Mouse (Mus musculus) heart, embryonic 15.5 days (tissue): Measurements from ENCODE around the gene Ctse. TPM values are rescaled to one million over a fixed set of nuclear protein-coding genes. Genes with fewer than 3 reads are reported as not detected.
"Not testable (repeated sequence)": the region's sequence is repeated elsewhere in the genome, so short reads cannot be mapped to it uniquely, and the experiment has no call there.

Source experiments
- ATAC-seq: fragments of 200-750 bp; cut with Nextera tagmentation; replicated peaks from 2 replicates; pipeline ENCODE4 v1.8.0; 2017; ENCODE audit warnings: low read depth, moderate TSS enrichment; ENCODE audit not compliant: insufficient number of reproducible peaks, insufficient read depth, low FRiP score
- H3K27ac ChIP-seq: fragments of 300-500 bp; sonication (generic); 2 replicates; pipeline ENCODE4 v1.5.1; 2015; ENCODE audit warnings: mild to moderate bottlenecking, inconsistent platforms
- H3K27me3 ChIP-seq: fragments of 300-500 bp; sonication (generic); 2 replicates; pipeline ENCODE4 v1.6.1; 2015; ENCODE audit warnings: inconsistent platforms
- H3K36me3 ChIP-seq: fragments of 300-500 bp; sonication (generic); 2 replicates; pipeline ENCODE4 v1.6.1; 2015; ENCODE audit warnings: mild to moderate bottlenecking, inconsistent platforms
- H3K4me1 ChIP-seq: fragments of 300-500 bp; sonication (generic); replicated peaks from 2 replicates; pipeline ENCODE4 v1.6.1; 2015; ENCODE audit warnings: inconsistent platforms
- H3K4me2 ChIP-seq: fragments of 300-500 bp; sonication (generic); 2 replicates; pipeline ENCODE4 v1.6.1; 2015; ENCODE audit warnings: inconsistent platforms, mild to moderate bottlenecking, moderate library complexity
- H3K4me3 ChIP-seq: fragments of 300-500 bp; sonication (generic); 2 replicates; pipeline ENCODE4 v1.5.1; 2015; ENCODE audit warnings: mild to moderate bottlenecking, inconsistent platforms
- H3K9ac ChIP-seq: fragments of 300-500 bp; sonication (generic); 2 replicates; pipeline ENCODE4 v1.6.1; 2015; ENCODE audit warnings: mild to moderate bottlenecking, inconsistent platforms
- H3K9me3 ChIP-seq: fragments of 300-500 bp; sonication (generic); replicated peaks from 2 replicates; pipeline ENCODE4 v1.6.1; 2016; ENCODE audit warnings: inconsistent platforms
- WGBS: fragments of 180-500 bp; shearing (Covaris S2); methylation state at CpG from one replicate; pipeline ENCODE4 v1.1.7; 2015; ENCODE audit warnings: mixed read lengths; 5-methylcytosine and 5-hydroxymethylcytosine counted together
- polyA plus RNA-seq: library from polyadenylated mRNA; unstranded; fragments of >200 nt; fragmentation: Nextera tagmentation; extraction: Ambion mirVana; gene quantifications from 2 replicates; pipeline ENCODE4 v1.2.1, GENCODE M21; 2015

Gene Ctse
- polyA plus RNA-seq, 1 experiment from 2014 or later, result 0.28 TPM

- Histone ChIP-seq H3K27ac (no peak overlapping the region), H3K4me2 (no peak overlapping the region), H3K4me1 (peaks cover 5% of the 10 kb centered on the region; the same call in 1 of the 2 replicates), H3K36me3 (no peaks in the 10 kb centered on the region), H3K9ac (no peak overlapping the region), H3K9me3 (peaks cover 4% of the 10 kb centered on the region; the same call in 1 of the 2 replicates), H3K27me3 (no peaks in the 10 kb centered on the region), H3K4me3 (no peak overlapping the region)
- 69% methylated on average over 3 of the region's 3 CpGs for WGBS
- ATAC-seq, result no peak
Measured at GRCm38 (mm10) chr1:131623644-131624043, 14.5 kb upstream of the Ctse start.

DNA sequence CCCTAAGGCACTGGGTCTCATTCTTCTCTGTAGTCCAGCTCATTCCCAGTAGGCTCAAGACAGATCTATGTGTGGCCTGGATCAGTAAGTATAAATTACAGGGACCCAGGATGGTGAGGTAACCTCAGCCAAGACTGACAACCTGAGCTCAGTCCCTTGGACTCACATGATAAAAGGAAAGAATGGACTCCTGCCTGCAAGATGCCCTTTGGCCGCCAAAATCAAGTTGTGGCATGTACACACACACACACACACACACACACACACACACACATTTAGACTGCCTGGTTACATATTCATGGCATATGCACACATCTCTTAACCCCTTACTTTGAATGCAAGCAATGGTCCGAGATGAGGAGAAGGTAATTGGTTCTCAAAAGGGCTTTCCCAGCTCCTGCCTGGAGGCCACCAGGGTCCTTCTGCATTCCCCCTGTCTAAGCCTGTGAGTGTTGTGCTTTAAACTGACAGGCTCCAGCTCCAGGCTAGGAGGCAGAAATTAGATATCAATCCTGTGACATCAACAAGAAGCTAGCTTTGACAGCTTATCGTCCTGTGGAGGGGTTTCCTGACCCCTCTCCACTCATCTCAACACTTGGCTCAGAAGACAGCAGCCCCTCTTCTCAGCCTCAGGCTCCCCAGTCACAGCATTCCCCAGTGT is 13.8 kb upstream of the Ctse start:
- 30% methylated on average over 3 of the region's 3 CpGs for WGBS
- Histone ChIP-seq H3K27ac (no peak overlapping the region), H3K27me3 (no peaks in the 10 kb centered on the region), H3K36me3 (no peaks in the 10 kb centered on the region), H3K9ac (no peak overlapping the region), H3K9me3 (peaks cover 4% of the 10 kb centered on the region; the same call in 1 of the 2 replicates), H3K4me3 (no peak overlapping the region), H3K4me2 (no peak overlapping the region), H3K4me1 (peaks cover 5% of the 10 kb centered on the region; the same call in 1 of the 2 replicates)
- no peak for ATAC-seq

GRCm38 (mm10) chr1:131626200-131626599 is 11.9 kb upstream of the Ctse start:
- ATAC-seq, result no peak
- no peaks in the 10 kb centered on the region for H3K27me3 ChIP-seq
- H3K9me3 ChIP-seq, result no peaks in the 10 kb centered on the region
- no peaks in the 10 kb centered on the region for H3K36me3 ChIP-seq
- H3K9ac ChIP-seq, result no peak overlapping the region
- H3K27ac ChIP-seq, result no peak overlapping the region
- H3K4me3 ChIP-seq, result no peak overlapping the region
- 86% methylated on average over 6 of the region's 6 CpGs for WGBS
- H3K4me2 ChIP-seq, result no peak overlapping the region
- peaks cover 5% of the 10 kb centered on the region; the same call in 1 of the 2 replicates for H3K4me1 ChIP-seq

- not testable (repeated sequence) for ATAC-seq, H3K4me3 ChIP-seq, H3K9ac ChIP-seq
Measured at GRCm38 (mm10) chr1:131632216-131632615, 5.9 kb upstream of the Ctse start.

GRCm38 (mm10) chr1:131634495-131634894 is 3.6 kb upstream of the Ctse start:
- Histone ChIP-seq H3K27ac (no peak overlapping the region), H3K9me3 (no peaks in the 10 kb centered on the region), H3K4me3 (no peak overlapping the region), H3K9ac (no peak overlapping the region), H3K4me1 (no peaks in the 10 kb centered on the region), H3K27me3 (no peaks in the 10 kb centered on the region), H3K4me2 (no peak overlapping the region), H3K36me3 (no peaks in the 10 kb centered on the region)
- ATAC-seq, result no peak

More at GRCm38 (mm10) chr1:131632216-131632615, 5.9 kb upstream of the Ctse start:
- H3K27me3 ChIP-seq, H3K9me3 ChIP-seq, H3K36me3 ChIP-seq, H3K27ac ChIP-seq, H3K4me1 ChIP-seq, H3K4me2 ChIP-seq: not testable (repeated sequence)
- 63% methylated on average over 6 of the region's 6 CpGs for WGBS

DNA sequence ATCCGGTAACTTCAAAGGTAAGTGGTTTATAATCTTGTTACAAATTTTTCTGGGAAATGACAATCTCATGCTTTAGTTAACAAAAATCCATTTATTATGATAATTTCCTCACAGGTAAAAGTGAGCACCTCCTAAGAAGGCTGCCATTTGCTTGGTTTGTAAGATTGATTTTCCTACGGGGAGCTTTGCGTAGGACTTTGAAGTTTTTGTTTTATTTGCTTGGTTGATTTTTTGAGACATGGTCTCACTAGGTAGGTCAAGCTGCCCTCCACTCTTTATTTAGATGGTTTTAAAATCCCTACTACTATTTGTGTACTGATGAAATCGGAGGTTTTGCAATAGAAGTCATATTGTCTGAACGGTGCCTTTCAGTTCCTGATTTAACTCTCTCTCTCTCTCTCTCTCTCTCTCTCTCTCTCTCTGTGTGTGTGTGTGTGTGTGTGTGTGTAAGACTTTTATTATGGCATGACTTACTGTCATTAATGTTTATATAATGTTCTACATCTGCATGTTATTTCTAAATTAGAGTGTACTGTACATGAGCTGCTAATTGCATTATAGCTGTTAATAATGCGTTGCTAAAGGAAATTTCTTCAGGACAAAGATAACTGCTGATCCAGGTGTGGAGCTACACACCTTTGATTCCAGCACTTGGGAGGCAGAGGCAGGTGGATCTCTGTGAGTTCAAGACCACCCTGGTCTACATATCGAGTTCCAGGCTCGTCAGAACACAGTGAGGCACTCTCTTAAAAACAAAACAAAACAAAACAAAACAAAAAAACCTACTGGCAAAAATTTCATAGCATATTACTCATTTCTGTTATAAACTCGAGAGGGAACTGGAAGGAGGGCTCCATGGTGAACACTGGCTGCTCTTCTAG is 675 bp downstream of the Ctse start:
- H3K4me1 ChIP-seq, result no peaks in the 10 kb centered on the region
- no peak overlapping the region for H3K4me2 ChIP-seq
- no peak for ATAC-seq
- 83% methylated on average over 9 of the region's 9 CpGs for WGBS
- no peaks in the 10 kb centered on the region for H3K36me3 ChIP-seq
- no peaks in the 10 kb centered on the region for H3K9me3 ChIP-seq
- no peak overlapping the region for H3K27ac ChIP-seq
- no peak overlapping the region for H3K4me3 ChIP-seq
- H3K27me3 ChIP-seq, result no peaks in the 10 kb centered on the region
- H3K9ac ChIP-seq, result no peak overlapping the region

GRCm38 (mm10) chr1:131640062-131640461 is 2.0 kb downstream of the Ctse start:
- H3K4me1 ChIP-seq, result no peaks in the 10 kb centered on the region
- H3K4me2 ChIP-seq, result no peak overlapping the region
- no peak overlapping the region for H3K4me3 ChIP-seq
- no peaks in the 10 kb centered on the region for H3K9me3 ChIP-seq
- H3K27me3 ChIP-seq, result no peaks in the 10 kb centered on the region
- H3K27ac ChIP-seq, result no peak overlapping the region
- H3K9ac ChIP-seq, result no peak overlapping the region
- 85% methylated on average over 4 of the region's 4 CpGs for WGBS
- H3K36me3 ChIP-seq, result no peaks in the 10 kb centered on the region
- no peak for ATAC-seq

DNA sequence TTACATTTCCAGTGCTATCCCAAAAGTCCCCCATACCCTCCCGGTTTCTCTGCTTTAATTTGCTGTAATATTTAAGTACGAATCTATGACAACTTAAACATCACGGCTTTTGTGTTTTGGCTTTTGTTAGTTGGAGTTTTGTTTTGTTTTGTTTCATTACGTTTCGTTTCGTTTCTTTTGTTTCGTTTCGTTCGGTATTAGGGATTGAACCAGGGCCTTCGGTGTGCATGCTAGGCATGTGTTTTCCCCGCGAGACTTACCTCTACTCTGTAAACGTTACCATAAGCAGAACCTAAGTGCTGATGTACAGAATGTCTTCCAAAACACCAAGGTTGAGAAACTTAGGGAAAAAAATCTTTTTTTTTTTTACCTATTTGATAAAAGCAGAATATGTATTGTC is 3.5 kb downstream of the Ctse start:
- ATAC-seq, result no peak
- no peak overlapping the region for H3K9ac ChIP-seq
- no peak overlapping the region for H3K4me3 ChIP-seq
- H3K4me1 ChIP-seq, result no peaks in the 10 kb centered on the region
- H3K27ac ChIP-seq, result no peak overlapping the region
- H3K36me3 ChIP-seq, result no peaks in the 10 kb centered on the region
- WGBS, result 93% methylated on average over 13 of the region's 13 CpGs
- H3K27me3 ChIP-seq, result no peaks in the 10 kb centered on the region
- H3K4me2 ChIP-seq, result no peak overlapping the region
- H3K9me3 ChIP-seq, result no peaks in the 10 kb centered on the region

DNA sequence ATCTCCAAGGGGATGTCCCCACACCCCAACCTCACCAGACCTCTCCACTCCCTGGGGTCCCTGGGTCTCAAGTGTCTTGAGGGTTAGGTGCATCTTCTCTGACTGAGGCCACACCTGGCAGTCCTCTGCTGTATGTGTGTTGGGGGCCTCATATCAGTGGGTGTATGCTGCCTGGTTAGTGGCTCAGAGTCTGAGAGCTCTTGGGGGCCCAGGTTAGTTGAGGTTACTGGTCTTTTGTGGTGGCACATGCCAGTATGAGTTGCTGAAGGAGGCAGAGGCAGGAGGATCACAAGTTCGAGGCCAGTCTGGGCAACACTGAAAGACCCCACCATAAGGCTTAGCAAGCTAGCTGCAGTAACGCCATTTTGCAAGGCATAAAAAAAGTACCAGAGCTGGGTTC is 4.1 kb downstream of the Ctse start:
- Histone ChIP-seq H3K36me3 (no peaks in the 10 kb centered on the region), H3K4me1 (no peaks in the 10 kb centered on the region), H3K9me3 (no peaks in the 10 kb centered on the region), H3K27me3 (no peaks in the 10 kb centered on the region), H3K9ac (no peak overlapping the region), H3K4me2 (no peak overlapping the region), H3K4me3 (no peak overlapping the region), H3K27ac (no peak overlapping the region)
- no peak for ATAC-seq
- 79% methylated on average over 2 of the region's 2 CpGs for WGBS

GRCm38 (mm10) chr1:131652670-131653443 is 14.8 kb downstream of the Ctse start:
- 59% methylated on average over 12 of the region's 12 CpGs for WGBS
- H3K9ac ChIP-seq, result no peak overlapping the region
- H3K27me3 ChIP-seq, result no peaks in the 10 kb centered on the region
- H3K9me3 ChIP-seq, result no peaks in the 10 kb centered on the region
- ATAC-seq, result no peak
- no peak overlapping the region for H3K27ac ChIP-seq
- no peaks in the 10 kb centered on the region for H3K36me3 ChIP-seq
- H3K4me1 ChIP-seq, result peaks cover 3% of the 10 kb centered on the region; the same call in 1 of the 2 replicates
- H3K4me2 ChIP-seq, result no peak overlapping the region
- H3K4me3 ChIP-seq, result no peak overlapping the region

DNA sequence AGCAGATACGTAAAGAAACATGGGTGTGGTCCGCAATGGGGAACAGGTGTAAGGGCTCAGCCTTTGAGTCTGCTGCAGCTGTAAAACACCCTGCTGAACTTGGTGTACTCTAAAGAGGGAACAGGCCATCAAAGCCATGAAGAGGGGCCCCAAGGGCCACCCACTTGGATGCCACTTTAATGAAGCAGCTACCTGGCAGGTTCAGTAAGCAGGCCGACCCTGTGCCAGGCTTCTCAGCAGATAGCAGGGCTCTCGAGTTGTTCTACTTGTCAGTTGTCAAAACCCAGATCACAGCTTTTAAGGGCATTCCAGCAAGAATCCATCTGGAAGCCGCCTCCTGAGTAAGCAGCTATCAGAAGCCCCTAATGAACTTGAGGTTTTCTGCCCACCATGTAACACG is 17.5 kb downstream of the Ctse start:
- no peak overlapping the region for H3K4me3 ChIP-seq
- no peaks in the 10 kb centered on the region for H3K36me3 ChIP-seq
- no peaks in the 10 kb centered on the region for H3K9me3 ChIP-seq
- H3K4me1 ChIP-seq, result peaks cover 4% of the 10 kb centered on the region; the same call in 1 of the 2 replicates
- WGBS, result 74% methylated on average over 6 of the region's 6 CpGs
- no peak overlapping the region for H3K27ac ChIP-seq
- no peak overlapping the region for H3K4me2 ChIP-seq
- no peak overlapping the region for H3K9ac ChIP-seq
- H3K27me3 ChIP-seq, result no peaks in the 10 kb centered on the region
- no peak for ATAC-seq
